Mouse (Mus musculus): Measurements from ENCODE around the gene Vps33b. TPM values are rescaled to one million over a fixed set of nuclear protein-coding genes. Genes with fewer than 3 reads are reported as not detected.
A peak's percentile ranks its signal among the peaks of the same experiment; 100 is the strongest.
"Not testable (repeated sequence)": the region's sequence is repeated elsewhere in the genome, so short reads cannot be mapped to it uniquely, and the experiment has no call there.

The Vps33b gene
- total RNA-seq, 2 experiments from 2014 or later: 2.9 to 3.7 TPM

- DNase-seq: no peak
Observed at GRCm38 (mm10) chr7:80318670-80319069, 49.2 kb downstream of the Vps33b start.

- DNase-seq: no peak
Observed at GRCm38 (mm10) chr7:80319846-80320496, 50.5 kb downstream of the Vps33b start.

- DNase-seq: no peak
Observed at GRCm38 (mm10) chr7:80323336-80323735, 53.9 kb downstream of the Vps33b start.

GRCm38 (mm10) chr7:80324043-80324815 lies 54.8 kb downstream of the Vps33b start, which contains the start of gene Rccd1:
TSS of gene Rccd1 (minus strand) at chr7:80324454.
- peak; percentile 92 for DNase-seq

GRCm38 (mm10) chr7:80324816-80325119 lies 55.3 kb downstream of the Vps33b start:
- not testable (repeated sequence) for DNase-seq

GRCm38 (mm10) chr7:80325292-80325868 lies 55.9 kb downstream of the Vps33b start:
- no peak for DNase-seq

GRCm38 (mm10) chr7:80326076-80326475 lies 56.6 kb downstream of the Vps33b start:
- no peak for DNase-seq

- DNase-seq: no peak
Observed at GRCm38 (mm10) chr7:80330278-80330677, 60.8 kb downstream of the Vps33b start.

- DNase-seq: no peak
Observed at GRCm38 (mm10) chr7:80331433-80331832, 62.0 kb downstream of the Vps33b start.

- no peak for DNase-seq
Observed at GRCm38 (mm10) chr7:80334848-80335247, 65.4 kb downstream of the Vps33b start.

- no peak for DNase-seq
Observed at GRCm38 (mm10) chr7:80336932-80337331, 67.5 kb downstream of the Vps33b start.

GRCm38 (mm10) chr7:80339371-80339770 lies 69.9 kb downstream of the Vps33b start:
- DNase-seq: no peak

GRCm38 (mm10) chr7:80339793-80340628 lies 70.6 kb downstream of the Vps33b start:
- peak; percentile 96 for DNase-seq

GRCm38 (mm10) chr7:80340793-80341192 lies 71.3 kb downstream of the Vps33b start, which contains the start of gene Unc45a:
TSS of gene Unc45a (minus strand) at chr7:80341005.
- DNase-seq: peak; percentile 67

Other genes with a start within 250 kb of the Vps33b start
- 10 to 100 TPM; 20.8 to 27.9 TPM for gene Zfp710, start 244.8 kb upstream of the Vps33b start, total RNA-seq (2021)
- 100 to 1,000 TPM; 102 to 256 TPM for gene Idh2, start 154.3 kb upstream of the Vps33b start, total RNA-seq (2021)
- 1 to 10 TPM; 1.6 to 2.5 TPM for gene Sema4b, start 82.8 kb upstream of the Vps33b start, total RNA-seq (2021)
- 1 to 10 TPM; 5.8 to 8.5 TPM for gene Cib1, start 36.8 kb upstream of the Vps33b start, total RNA-seq (2021)
- under 1 TPM; 0.77 to 0.91 TPM for gene Gdpgp1, start 36.8 kb upstream of the Vps33b start, total RNA-seq (2021)
- gene Ttll13, start 23.3 kb upstream of the Vps33b start, total RNA-seq (2021): not detected
- 10 to 100 TPM; 20.4 to 22.4 TPM for gene Ngrn, start 8.4 kb upstream of the Vps33b start, total RNA-seq (2021)
- 1 to 10 TPM; 2.4 to 2.9 TPM for gene Prc1, start 24.8 kb downstream of the Vps33b start, total RNA-seq (2021)
- gene Rccd1, start 54.8 kb downstream of the Vps33b start, total RNA-seq (2021): 1 to 10 TPM; 8.1 to 8.6 TPM
- 10 to 100 TPM; 11.6 to 12.6 TPM for gene Unc45a, start 71.4 kb downstream of the Vps33b start, total RNA-seq (2021)
- 10 to 100 TPM; 21.6 to 22.8 TPM for gene Hddc3, start 73.5 kb downstream of the Vps33b start, total RNA-seq (2021)
- 100 to 1,000 TPM; 138 to 146 TPM for gene Man2a2, start 101.7 kb downstream of the Vps33b start, total RNA-seq (2021)
- 1 to 10 TPM; 3.3 to 3.4 TPM for gene Fes, start 118.3 kb downstream of the Vps33b start, total RNA-seq (2021)
- 10 to 100 TPM; 38.5 to 44.8 TPM for gene Furin, start 135.8 kb downstream of the Vps33b start, total RNA-seq (2021)

All from gastrocnemius, postnatal 25 days (tissue).